Mouse (Mus musculus) spleen, postnatal 4 days (tissue): ENCODE data around the gene Rreb1.

ENCODE experiments used
- DNase-seq, 2 experiments: peaks; one replicate each; pipeline ENCODE4 v3.0.0; 2022; ENCODE audit warnings: low spot score in 2 of 2

The Rreb1 gene

DNA sequence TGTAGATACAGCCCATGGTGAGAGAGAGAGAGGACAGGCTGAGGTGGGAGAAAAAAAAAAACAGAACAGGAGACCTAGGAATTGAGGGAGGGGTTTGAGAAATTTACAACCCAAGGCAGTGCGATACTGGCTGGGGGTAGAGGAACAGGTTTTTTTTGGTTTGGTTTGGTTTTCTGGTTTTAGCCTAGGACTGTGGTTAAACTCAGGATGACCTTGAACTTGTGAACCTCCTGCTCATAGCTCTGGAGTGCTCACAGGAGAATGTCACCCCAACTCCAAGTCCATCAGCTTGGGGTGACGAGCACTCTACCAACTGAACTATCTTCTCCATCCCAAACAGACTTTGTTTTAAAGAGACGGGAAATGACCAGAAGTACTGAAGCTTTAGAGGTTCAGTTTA, 165.3 kb downstream of the Rreb1 start:
- no peak for DNase-seq

DNA sequence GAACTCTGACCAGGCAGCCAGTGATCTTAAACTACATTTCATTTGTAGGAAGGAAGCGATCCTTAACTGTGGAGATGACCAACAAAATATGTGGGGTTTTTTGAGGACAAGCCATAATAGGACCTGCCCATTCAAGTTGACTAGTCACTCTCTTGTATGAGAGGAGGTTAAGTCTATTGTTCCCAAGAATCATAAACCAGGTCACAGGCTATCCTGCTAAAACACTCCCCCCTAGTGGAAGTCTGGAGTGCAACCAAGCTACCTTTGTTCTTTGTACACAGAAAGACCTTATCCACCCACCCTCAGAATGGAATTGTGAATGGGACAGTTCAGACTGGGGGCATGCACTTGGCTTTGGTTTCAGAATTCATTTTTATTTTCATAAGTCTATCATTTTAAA, 166.1 kb downstream of the Rreb1 start:
- no peak for DNase-seq

DNA sequence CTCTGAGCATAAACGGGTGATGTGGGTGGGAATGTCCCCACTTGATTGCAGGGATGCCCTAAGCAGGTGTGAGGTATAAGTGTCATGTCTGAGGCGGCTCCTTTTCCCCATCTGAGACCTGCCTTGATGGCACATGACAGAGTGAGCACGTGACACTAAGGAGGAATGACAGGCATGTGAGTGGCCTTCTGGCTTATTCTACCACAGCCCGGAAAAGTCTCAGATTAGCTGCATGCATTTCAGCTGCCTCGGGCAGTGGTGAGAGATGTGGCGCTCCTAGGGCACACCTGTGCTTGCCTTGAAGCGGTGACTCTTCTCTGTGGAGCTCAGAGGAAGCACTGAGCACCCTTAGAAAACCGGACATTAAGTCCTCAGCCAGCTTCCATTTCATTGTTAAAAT, 167.2 kb downstream of the Rreb1 start:
- no peak for DNase-seq

DNA sequence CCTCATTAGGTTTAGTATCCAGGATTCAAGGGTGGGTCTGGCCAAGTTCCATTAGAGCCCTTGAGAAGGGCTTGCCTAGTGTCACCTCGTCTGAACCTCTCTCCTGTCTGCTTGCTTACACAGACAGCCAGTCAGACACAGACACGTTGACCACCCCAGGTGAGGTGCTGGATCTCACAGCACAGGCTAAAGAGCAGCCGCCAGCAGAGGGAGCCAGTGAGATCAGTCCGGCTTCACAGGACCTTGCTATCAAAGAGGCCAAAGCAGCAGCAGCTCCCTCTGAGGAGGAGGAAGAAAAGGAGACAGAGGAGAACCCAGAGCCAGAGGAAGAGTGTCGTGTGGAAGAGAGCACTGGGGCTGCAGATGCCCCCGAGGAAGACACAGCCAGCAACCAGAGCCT, 168.5 kb downstream of the Rreb1 start:
- peak; percentile 80 to 95 for DNase-seq

DNA sequence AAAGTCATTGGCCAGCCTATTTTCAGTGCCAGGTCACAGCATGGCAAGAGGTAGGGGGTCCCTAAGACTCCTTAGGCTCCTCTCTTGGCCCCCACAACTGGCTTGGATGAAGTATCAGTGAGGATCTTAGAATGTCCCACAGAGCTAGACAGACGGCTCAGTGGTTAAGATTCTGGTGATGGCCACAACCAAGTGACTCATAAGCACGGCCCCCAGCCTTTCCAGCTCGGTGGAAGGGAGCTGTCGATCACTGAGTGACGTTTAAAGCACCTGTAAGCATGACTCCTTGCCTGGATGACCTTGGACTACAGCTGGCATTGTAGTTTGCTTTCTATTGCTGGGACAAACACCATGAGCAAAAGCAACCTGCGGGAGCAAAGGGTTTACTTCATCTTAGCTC, 174.8 kb downstream of the Rreb1 start:
- no peak for DNase-seq

DNA sequence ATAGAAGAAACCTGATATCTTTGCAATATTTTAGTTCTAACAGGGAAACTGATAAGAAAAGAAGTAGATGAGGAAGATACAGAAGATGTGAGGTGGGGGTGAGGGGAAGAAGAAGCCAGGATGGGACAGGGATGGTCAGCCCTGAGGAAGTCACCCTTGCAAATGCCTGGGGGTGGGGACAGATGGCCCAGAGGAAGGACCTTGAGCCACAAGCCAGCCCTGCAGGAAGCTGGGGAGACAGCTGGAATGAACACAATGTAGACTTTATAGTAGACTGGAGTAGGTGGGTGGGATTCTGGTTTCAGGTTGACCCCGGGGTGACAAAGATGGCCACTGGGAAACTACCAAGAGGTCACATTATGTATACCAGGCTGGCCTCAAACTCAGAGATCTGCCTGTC, 176.1 kb downstream of the Rreb1 start:
- no peak for DNase-seq

DNA sequence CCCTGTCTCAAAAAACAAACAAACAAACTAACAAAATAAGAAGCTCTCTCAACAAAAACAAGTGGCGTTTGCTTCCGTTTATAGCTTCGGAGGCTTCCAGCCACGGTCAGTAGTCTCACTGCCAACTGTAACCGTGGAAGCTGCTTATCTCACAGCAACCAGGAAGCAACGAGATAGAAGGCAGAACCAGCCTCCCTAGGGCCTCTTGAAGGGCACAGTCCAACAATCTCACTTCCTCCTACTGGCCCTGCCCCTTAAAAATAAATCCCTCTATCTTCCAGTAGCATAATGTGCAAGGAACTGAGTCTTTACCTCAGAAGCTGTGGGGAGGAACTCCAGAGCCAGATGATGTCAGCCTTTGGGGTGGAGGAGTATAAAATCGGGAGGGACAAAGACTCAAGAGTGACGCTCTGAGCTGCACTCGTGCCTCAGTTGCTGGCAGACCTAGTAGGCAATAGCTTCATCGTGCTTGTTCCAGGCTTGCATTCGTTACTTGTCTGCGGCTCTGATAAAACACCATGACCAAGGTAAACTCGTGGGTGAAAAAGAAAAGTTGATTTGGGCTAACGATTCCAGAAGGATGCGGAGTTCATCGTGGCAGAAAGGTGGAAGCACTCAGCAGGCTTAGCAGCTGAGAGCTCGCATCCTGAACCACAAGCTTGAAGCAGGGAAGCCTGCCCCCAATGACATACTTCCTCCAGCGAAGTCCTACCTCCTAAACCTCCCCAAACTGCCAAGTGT, 180.5 kb downstream of the Rreb1 start:
- DNase-seq, result peak in 1 of 2 experiments; percentile 49

DNA sequence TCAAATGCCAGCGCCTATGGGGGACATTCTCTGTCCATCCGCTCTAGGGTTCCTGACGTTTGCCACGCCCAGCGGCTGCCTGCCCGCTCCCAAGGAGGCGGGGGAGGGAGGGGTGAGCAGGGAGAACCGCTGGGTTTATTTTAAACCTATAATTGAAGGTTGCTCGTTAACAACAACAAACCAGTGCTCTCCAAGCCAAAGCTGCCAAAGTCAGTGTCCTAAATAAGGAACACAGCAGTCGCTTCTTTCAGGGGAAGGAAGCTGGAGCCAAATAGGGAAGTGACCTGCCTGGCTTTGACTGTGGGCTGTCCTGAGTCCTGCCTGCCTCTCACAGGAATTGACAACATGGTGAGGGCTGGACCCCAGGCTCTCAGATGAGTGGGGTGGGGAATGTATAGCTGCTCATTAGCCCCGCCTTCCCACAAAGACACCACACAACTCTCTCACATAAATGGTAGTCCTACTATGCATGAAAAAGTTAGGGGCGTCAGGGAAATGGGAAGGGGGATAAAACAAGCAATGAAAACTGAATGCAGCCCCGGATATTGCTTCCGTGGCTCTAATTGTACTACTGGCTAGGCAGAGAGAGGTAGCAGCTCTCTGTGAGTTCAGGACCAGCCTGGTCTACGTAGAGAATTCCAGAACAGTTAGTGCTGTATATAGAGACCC, 181.2 kb downstream of the Rreb1 start:
- no peak for DNase-seq

DNA sequence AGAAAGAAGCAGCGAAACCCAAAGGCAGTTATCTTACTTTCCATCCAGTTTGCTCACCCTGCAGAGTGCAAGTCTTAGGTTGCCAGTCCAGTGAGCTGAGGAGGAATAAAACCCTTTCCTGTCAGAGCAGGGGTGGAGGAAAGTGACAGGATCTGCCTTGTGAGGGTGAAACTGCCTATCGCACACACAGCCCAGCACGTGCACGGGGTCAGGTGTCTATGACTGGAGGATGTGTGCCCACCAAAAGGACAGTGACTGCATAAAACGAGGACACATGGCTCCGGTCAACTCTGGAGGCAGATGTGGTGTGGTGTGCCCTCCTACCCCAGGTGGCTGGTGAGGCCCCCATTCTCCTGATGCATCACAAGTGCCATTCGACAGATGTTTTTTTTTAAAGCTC, 181.7 kb downstream of the Rreb1 start:
- DNase-seq, result no peak

DNA sequence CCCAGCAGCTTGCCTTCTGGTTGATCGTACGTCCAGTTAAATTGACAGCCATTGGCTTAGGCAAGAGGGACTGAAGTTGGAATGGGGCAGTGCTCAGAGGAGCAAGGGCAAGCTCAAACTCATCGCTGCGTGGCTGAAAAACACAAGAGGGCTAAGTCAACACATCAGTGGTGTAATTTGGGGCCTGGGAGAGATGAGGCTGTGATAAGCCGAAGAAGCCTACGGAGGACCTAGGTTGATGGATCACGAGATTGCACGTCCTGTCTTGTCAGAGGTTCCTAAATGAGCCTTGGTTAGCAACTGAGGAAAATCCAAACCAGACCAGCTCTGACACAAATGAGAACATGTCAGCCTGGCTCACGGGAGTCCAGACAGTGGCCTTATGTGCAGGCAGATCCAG, 184.3 kb downstream of the Rreb1 start:
- DNase-seq, result no peak

DNA sequence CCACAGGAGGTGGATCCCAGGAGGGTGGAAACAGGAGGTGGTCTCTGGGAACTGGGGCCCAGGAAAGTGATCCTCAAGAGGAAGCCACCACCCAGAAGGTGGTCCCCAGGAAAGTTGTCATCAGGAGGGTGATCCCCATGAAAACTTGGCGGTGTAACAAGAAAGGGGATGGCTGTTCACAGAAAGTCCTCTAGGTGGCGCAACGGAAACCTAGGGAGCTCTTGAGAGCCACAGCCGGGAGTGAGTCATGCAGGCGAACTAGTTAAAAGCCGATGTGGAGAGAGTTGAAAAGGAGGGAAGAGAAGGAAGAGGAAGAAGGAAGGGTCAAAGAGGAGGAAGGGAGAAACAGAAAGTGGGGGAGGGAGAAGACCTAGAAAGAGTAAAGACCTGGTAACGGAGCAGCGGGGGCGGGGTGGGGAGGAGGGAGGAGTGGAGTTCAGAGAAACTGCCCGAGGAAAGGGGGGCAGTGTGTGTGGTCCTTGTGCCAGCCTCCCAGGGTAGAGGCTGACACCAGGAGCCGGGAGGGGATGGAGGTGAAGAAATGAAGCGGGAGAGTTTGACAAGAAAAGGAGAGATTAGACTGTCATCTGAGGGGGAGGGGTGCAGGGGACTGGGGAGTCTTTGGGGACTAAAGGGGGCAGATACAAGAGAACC, 185.3 kb downstream of the Rreb1 start:
- DNase-seq, result peak; percentile 80 to 92

DNA sequence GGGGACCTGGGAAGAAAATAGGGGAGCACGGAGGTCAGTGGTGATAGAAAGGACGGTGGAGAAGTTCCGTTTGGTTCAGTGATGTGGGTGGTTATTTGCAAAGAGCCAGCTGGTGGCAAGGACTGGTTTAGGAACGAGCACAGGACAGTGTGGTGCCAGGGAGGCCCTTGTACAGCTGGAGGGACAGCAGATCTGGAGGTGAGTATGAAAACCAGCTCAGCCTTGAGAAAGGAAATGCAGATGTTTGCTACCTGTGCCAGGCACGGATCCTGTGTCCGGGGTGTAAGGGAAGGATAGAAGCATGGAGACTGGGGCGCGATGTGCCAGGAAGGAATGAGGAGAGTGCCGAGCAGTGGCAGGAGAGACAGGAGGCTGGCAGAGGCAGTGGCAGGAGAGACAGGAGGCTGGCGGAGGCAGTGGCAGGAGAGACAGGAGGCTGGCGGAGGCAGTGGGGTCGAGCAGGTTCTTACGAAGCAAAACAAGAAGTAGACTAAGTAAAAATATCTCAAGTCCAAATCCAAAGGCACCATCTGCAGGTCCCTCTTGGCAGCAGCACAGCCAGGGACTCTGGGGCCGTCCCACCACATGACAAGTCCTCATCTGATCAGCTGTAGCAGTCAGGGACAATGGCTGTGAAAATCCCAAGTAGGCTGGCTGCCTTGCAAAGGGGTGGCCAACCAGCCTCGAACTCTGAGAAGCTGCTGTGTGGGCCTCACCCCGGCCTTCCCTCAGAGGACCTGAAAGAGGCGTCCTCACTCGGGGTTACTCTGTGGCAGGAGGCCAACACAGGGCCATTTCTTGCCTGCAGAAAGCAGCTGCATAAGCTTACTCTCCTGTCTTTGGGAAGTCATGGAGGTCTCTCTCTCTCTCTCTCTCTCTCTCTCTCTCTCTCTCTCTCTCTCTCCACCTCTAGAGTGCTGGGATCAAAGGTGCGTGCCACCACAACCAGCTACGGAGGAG, 186.2 kb downstream of the Rreb1 start:
- no peak for DNase-seq

DNA sequence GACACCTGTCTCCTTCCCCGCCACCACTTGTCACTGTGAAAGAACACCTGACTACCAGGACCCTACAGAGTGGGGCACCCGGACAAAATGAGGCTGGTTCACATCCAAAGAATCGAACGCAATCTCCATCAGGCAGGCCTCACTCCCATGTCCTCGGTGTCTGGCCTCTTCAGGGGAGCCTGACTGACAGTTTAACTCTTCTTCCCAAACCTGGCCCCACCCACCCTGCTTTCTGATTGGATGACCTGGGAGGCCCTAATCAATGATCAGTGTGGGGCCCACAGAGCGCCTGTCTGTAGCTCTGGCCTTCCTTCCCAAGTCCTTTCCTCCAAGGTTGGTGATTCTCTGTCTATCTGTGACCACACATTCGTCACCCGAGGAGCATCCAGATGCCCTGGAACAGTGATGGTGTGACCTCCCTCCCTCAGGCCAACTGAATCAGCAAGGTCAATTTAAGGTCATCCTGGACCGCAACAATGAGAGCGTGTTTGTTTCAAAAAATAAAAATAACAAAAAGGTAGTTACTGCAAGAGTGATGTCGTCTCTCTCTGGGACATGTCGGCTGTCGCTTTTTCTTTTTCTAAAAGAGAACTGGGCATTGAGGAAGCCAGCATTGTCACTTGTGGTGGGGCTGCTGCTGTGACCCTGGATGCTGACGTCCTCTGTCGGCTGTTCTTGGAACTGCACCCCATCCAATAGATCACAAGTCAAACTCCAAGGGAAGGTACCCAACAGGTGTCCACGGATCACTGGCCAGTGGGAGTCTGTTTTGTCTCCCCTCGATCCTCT, 187.1 kb downstream of the Rreb1 start:
- DNase-seq, result peak in 1 of 2 experiments; percentile 63

DNA sequence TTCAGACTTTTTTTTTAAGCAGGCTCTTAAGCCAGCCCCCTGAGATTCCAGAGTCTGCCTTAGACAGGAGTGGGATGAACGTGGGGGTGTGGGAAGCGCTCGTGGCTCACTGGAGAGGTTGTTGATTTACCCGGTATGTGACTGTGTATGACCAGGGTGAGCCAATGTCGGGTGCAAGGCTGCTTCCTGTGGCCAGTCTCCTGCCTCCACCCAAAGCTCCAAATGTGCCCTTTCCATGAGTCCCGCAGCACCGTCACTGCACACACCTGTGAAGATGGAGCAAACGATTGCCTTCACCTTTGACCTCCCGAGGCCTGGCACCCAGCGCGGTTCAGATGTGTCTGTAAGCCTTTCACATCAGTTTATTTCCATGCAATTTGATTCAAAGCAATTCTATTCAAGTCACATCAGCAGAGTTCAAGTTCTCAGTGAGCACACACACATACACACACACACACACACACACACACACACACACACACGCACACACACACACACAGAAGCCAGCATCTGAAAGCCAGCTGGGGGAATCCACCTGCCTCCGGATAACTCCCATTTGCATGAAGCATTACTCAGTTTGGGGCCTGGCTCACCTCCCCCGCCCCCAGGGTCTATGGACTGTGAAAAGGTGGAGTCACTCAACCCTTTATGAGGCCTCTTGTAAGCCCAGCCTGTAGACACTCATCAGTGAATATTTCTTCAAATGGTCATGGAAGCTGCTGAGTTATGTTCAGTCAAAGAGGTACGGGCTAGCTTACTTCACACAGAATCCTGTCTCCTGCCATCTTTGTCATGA, 188.3 kb downstream of the Rreb1 start:
- peak in 1 of 2 experiments; percentile 40 for DNase-seq

DNA sequence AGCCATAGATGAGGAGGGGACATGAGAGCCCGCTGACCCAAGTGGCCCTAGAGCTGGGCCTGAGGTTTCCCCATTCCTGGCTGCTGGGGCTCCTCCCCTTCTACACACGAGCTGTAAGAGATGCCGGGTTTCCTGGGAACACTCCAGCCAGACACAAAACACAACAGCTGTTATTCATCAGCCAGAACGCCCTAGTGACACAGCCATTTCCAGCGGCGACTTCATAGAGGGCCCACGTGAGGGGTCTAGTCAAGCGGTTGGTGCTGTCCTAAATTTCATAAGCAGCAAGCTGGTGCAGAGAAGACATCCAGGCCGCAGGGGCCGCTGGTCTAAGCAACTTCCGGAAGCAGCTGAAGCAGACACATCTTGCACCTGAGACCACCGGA, 188.8 kb downstream of the Rreb1 start:
- DNase-seq, result no peak

DNA sequence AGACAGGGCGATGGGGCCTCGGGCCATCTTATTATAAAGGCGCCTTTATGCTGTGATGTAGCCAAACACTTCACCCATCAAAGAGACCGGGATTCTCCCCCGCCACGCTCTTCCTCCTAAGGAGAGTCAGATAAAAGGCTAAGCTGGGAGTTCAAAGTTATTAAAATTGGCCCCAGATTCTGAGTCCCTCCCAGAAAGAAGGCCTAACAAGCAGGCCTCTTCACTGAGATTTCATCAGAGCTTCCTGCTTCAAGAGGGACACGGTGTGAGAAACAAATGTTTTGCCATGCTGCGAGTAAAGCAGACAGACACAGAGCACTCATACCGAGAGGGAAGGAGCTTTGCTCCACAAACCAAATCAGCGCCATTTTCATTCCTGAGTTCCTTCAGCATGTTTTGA, 189.4 kb downstream of the Rreb1 start:
- no peak for DNase-seq

DNA sequence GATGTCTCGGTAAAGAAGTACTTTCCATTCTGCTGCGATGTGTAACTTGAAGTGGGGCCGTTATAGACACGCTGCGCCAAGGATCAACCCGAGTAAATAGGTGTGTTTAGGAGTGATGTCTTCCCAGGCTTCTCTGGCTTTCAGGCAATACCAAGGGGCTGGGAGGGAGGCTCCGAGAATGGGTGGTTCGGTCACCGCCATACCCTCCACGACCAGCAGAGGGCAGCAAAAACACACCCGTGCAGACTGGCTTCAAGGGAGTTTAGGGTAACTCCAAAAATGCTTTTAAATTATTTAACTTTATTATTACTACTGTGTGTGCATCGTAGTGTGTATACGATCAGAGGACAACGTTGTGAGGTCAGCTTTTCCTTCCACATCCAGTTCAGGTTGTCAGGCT, 191.1 kb downstream of the Rreb1 start:
- peak; percentile 88 to 97 for DNase-seq

DNA sequence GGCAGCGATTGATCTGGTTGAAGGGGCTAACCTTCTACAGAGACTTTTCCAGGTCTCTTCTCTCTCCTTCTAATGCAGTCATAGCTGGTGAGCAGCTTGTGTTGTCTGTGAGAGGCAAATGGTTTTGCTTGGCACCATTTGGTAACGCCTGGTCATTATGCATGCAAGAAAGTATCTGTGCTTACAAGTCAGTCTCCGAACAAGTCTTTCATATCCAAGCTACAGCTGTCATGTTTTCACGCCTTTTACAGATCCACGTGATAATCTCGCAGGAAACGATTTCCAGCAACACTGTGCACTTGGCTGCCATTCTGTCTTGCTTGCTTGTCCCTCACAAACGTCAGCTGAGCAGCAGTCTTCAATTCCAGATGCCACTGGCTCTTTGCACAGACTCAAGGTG, 191.8 kb downstream of the Rreb1 start:
- DNase-seq, result no peak

DNA sequence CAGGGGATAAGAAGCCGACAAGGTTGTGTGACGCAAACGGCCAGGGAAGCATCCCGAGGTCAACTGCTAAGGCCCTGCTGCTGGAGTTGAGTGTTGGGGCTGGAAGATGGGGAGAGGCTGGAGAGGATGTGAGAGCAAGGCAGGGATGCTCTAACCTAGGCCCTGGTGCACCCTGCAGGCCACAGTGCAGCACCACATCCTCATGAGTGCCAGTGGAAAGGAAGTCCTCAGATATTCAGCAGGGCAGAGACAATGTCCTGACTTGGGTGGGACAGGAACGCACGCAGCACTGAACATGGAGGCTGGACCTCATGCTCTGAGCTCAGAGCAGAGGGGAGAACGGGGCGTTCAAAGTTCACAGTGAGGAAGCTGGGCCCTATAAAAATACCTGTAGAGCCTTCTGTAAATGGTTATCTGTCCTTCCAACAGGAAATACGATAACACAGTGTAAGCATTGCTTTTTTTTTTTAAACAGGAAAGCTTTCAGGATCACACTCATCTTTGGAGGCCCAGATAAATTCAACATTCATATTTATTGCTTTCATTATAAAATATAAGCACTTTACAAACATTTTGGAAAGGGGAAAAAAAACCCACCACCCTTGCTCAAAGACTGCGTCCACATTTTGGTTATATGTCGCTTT, 192.8 kb downstream of the Rreb1 start:
- DNase-seq, result no peak

DNA sequence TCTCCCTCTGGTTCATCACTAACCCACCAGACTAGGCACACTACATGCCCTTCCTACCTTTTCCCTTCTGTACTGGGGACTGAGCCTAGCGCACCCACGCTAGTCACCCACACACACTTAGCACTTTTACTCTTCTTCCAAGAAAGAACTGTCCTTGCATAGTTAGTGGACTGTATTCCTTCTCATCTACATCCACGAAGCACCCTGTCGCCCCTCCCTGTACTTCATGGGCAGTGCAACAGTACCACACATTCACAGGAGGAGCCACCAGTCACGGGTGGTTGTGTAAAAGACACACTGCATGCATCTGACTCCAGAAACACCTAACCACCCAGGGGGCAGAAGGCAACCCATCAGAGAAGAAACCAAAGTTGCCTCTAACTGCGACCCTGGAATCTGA, 195.8 kb downstream of the Rreb1 start:
- DNase-seq, result no peak
